Mouse (Mus musculus) heart, embryonic 12.5 days (tissue): Measurements from ENCODE around the gene Rpl39l. TPM values are rescaled to one million over a fixed set of nuclear protein-coding genes. Genes with fewer than 3 reads are reported as not detected.
"Not testable (repeated sequence)": the region's sequence is repeated elsewhere in the genome, so short reads cannot be mapped to it uniquely, and the experiment has no call there.

ENCODE experiments used
- ATAC-seq: fragments of 200-750 bp; cut with Nextera tagmentation; 2 replicates; pipeline ENCODE4 v1.8.0; 2017; ENCODE audit warnings: moderate TSS enrichment, moderate library complexity; ENCODE audit not compliant: insufficient number of reproducible peaks, low FRiP score
- H3K27ac ChIP-seq: fragments of 300-500 bp; sonication (generic); 2 replicates; pipeline ENCODE4 v1.5.1; 2016; ENCODE audit warnings: mild to moderate bottlenecking, moderate library complexity; ENCODE audit not compliant: poor library complexity, severe bottlenecking
- H3K27me3 ChIP-seq: fragments of 300-500 bp; sonication (generic); replicated peaks from 2 replicates; pipeline ENCODE4 v1.6.1; 2016; ENCODE audit warnings: mild to moderate bottlenecking, moderate library complexity
- H3K36me3 ChIP-seq: fragments of 300-500 bp; sonication (generic); 2 replicates; pipeline ENCODE4 v1.6.1; 2016; ENCODE audit warnings: mild to moderate bottlenecking, moderate library complexity
- H3K4me1 ChIP-seq: fragments of 300-500 bp; sonication (generic); replicated peaks from 2 replicates; pipeline ENCODE4 v1.6.1; 2016; ENCODE audit warnings: mild to moderate bottlenecking
- H3K4me2 ChIP-seq: fragments of 300-500 bp; sonication (generic); 2 replicates; pipeline ENCODE4 v1.6.1; 2016; ENCODE audit warnings: mild to moderate bottlenecking, moderate library complexity
- H3K4me3 ChIP-seq: fragments of 300-500 bp; sonication (generic); 2 replicates; pipeline ENCODE4 v1.5.1; 2016; ENCODE audit warnings: mild to moderate bottlenecking
- H3K9ac ChIP-seq: fragments of 300-500 bp; sonication (generic); 2 replicates; pipeline ENCODE4 v1.6.1; 2016; ENCODE audit warnings: mild to moderate bottlenecking, moderate library complexity
- H3K9me3 ChIP-seq: fragments of 300-500 bp; sonication (generic); replicated peaks from 2 replicates; pipeline ENCODE4 v1.6.1; 2016; ENCODE audit warnings: mild to moderate bottlenecking, moderate library complexity
- WGBS: fragments of 180-500 bp; shearing (Covaris S2); methylation state at CpG from one replicate; pipeline ENCODE4 v1.1.7; 2016; 5-methylcytosine and 5-hydroxymethylcytosine counted together
- polyA plus RNA-seq: library from polyadenylated mRNA; unstranded; fragments of >200 nt; fragmentation: Nextera tagmentation; extraction: Ambion mirVana; gene quantifications from 2 replicates; pipeline ENCODE4 v1.2.1, GENCODE M21; 2016

The Rpl39l gene
- polyA plus RNA-seq, 1 experiment from 2014 or later, result 0.34 TPM

GRCm38 (mm10) chr16:10208777-10209176 lies 38.8 kb downstream of the Rpl39l start:
- H3K4me3 ChIP-seq, result no peak overlapping the region
- no peak overlapping the region for H3K4me2 ChIP-seq
- no peaks in the 10 kb centered on the region for H3K9me3 ChIP-seq
- no peak for ATAC-seq
- H3K4me1 ChIP-seq, result no peaks in the 10 kb centered on the region
- H3K9ac ChIP-seq, result no peak overlapping the region
- H3K27me3 ChIP-seq, result no peaks in the 10 kb centered on the region
- WGBS, result 72% methylated on average over 1 of the region's 1 CpGs
- H3K36me3 ChIP-seq, result no peaks in the 10 kb centered on the region
- H3K27ac ChIP-seq, result no peak overlapping the region

- not testable (repeated sequence) for H3K4me2 ChIP-seq, H3K27me3 ChIP-seq, H3K4me3 ChIP-seq, ATAC-seq, H3K36me3 ChIP-seq, H3K9ac ChIP-seq, H3K27ac ChIP-seq, H3K4me1 ChIP-seq, H3K9me3 ChIP-seq
- WGBS, result 89% methylated on average over 1 of the region's 1 CpGs
Measured at GRCm38 (mm10) chr16:10216366-10216765, 46.3 kb downstream of the Rpl39l start.

GRCm38 (mm10) chr16:10217020-10217419 lies 47.0 kb downstream of the Rpl39l start:
- not testable (repeated sequence) for H3K36me3 ChIP-seq, H3K27ac ChIP-seq, H3K27me3 ChIP-seq, H3K4me2 ChIP-seq, H3K4me1 ChIP-seq, ATAC-seq, H3K4me3 ChIP-seq, H3K9me3 ChIP-seq, H3K9ac ChIP-seq
- WGBS, result 73% methylated on average over 2 of the region's 2 CpGs

Other genes starting within 250 kb of the Rpl39l start
- gene Grin2a, start 174.7 kb upstream of the Rpl39l start, polyA plus RNA-seq, result 0.71 and 0.98 TPM in 2 replicates
- 0.78 and 1.2 TPM in 2 replicates for gene Atf7ip2, start 22.5 kb downstream of the Rpl39l start, polyA plus RNA-seq
- 24.2 and 25.4 TPM in 2 replicates for gene Emp2, start 143.7 kb downstream of the Rpl39l start, polyA plus RNA-seq
- 0.21 and 0.24 TPM in 2 replicates for gene Tekt5, start 225.3 kb downstream of the Rpl39l start, polyA plus RNA-seq
- 37.9 and 41.6 TPM in 2 replicates for gene Nubp1, start 241.7 kb downstream of the Rpl39l start, polyA plus RNA-seq